Mouse (Mus musculus) forebrain, postnatal 0 days (tissue): ENCODE data around the gene Gng10. TPM values are rescaled to one million over a fixed set of nuclear protein-coding genes. Genes with fewer than 3 reads are reported as not detected.

Experiments used
- ATAC-seq: fragments of 200-750 bp; cut with Nextera tagmentation; 2 replicates; pipeline ENCODE4 v1.8.0; 2017; ENCODE audit warnings: mild to moderate bottlenecking, moderate library complexity
- DNase-seq: peaks from one replicate; pipeline ENCODE4 v3.0.0-alpha.2; 2015
- H3K27ac ChIP-seq: fragments of 300-500 bp; sonication (generic); 2 replicates; pipeline ENCODE4 v1.5.1; 2014; ENCODE audit warnings: low read depth, mild to moderate bottlenecking, antibody characterized with exemption, low read length, moderate library complexity, mixed read lengths
- H3K27me3 ChIP-seq: fragments of 300-500 bp; sonication (generic); 2 replicates; pipeline ENCODE4 v1.6.1; 2014; ENCODE audit warnings: mild to moderate bottlenecking, low read length, mixed read lengths; ENCODE audit not compliant: insufficient read depth
- H3K36me3 ChIP-seq: fragments of 300-500 bp; sonication (generic); 2 replicates; pipeline ENCODE4 v1.6.1; 2014; ENCODE audit warnings: mild to moderate bottlenecking, moderate library complexity; ENCODE audit not compliant: insufficient read depth
- H3K4me1 ChIP-seq: fragments of 300-500 bp; sonication (generic); 2 replicates; pipeline ENCODE4 v1.6.1; 2014; ENCODE audit warnings: antibody characterized with exemption; ENCODE audit not compliant: insufficient read depth
- H3K4me2 ChIP-seq: fragments of 300-500 bp; sonication (generic); 2 replicates; pipeline ENCODE4 v1.6.1; 2014; ENCODE audit warnings: low read depth, mild to moderate bottlenecking, moderate library complexity
- H3K4me3 ChIP-seq: fragments of 300-500 bp; sonication (generic); 2 replicates; pipeline ENCODE4 v1.5.1; 2014; ENCODE audit warnings: low read depth, low read length, mixed read lengths
- H3K9ac ChIP-seq: fragments of 300-500 bp; sonication (generic); 2 replicates; pipeline ENCODE4 v1.6.1; 2014; ENCODE audit warnings: mild to moderate bottlenecking
- H3K9me3 ChIP-seq: fragments of 300-500 bp; sonication (generic); 2 replicates; pipeline ENCODE4 v1.6.1; 2016; ENCODE audit warnings: low read length
- CTCF ChIP-seq: sonication (generic); IDR thresholded peaks from 2 replicates; pipeline ENCODE4 v1.5.1; 2016; ENCODE audit warnings: antibody characterized with exemption, control low read depth, low read depth
- WGBS: fragments of 180-500 bp; shearing (Covaris S2); extraction: QIAGEN DNeasy Blood & Tissue Kit; methylation state at CpG from one replicate; pipeline ENCODE4 v1.1.7; 2014; 5-methylcytosine and 5-hydroxymethylcytosine counted together
- polyA plus RNA-seq: library from polyadenylated mRNA; unstranded; fragments of >200 nt; fragmentation: Nextera tagmentation; extraction: Ambion mirVana; gene quantifications from 2 replicates; pipeline ENCODE4 v1.2.1, GENCODE M21; 2015
- total RNA-seq: library from RNA; depleted of rRNA; stranded (reverse); fragments of >200 nt; gene quantifications from 2 replicates; pipeline ENCODE4 v1.2.3, GENCODE M21; 2014

Gng10 gene
- total and polyA plus RNA-seq, 2 experiments from 2014 or later = 158 to 315 TPM

DNA sequence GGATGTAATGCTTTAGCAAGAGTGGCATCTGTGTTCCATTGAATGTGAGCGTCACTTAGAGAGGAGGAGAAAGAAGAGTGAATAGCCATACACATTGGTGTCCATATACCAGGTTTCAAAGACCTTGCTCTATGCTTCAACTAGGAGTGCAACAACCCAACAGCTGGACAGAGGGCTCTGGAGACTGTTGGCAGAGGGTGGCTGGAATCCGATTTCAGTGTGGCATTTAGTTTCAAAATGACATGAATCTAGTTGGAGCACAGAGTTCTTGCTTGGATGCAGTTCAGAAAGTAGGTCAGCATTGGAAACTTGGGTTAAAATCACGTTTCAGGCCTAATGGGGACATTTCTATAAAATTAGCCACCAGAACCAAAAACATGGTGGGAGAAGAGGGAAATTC, 19.7 kb upstream of the Gng10 start:
- WGBS = 88% methylated on average over 3 of the region's 3 CpGs
- Histone ChIP-seq H3K36me3 (peaks cover 14% of the 10 kb centered on the region), H3K9me3 (no peaks in the 10 kb centered on the region), H3K27me3 (no peaks in the 10 kb centered on the region), H3K9ac (no peak overlapping the region), H3K4me2 (no peak overlapping the region), H3K27ac (no peak overlapping the region), H3K4me3 (no peak overlapping the region), H3K4me1 (no peaks in the 10 kb centered on the region)
- no peak for TF ChIP-seq CTCF
- DNase-seq (no peak), ATAC-seq (no peak)

DNA sequence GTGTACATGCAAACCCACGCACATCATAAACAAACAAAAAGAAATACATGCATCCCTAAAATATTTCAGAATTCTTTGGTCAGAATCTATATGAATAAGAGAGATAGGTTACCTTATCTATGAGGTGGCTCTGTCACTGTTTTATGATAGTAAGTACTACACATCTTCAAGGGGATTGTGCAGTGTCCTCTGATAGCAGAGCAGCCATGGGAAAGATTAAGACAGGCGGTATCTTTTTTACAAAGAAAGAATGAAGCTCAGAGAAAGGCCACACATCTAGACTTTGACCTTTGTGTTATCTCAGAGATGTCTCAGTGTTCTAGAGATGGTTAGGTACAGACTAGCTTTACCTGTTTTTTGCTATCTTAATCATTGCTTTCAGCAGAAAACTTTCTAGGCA, 18.0 kb upstream of the Gng10 start:
- Histone ChIP-seq H3K4me2 (no peak overlapping the region), H3K27ac (no peak overlapping the region), H3K9ac (no peak overlapping the region), H3K4me1 (no peaks in the 10 kb centered on the region), H3K27me3 (no peaks in the 10 kb centered on the region), H3K36me3 (peaks cover 21% of the 10 kb centered on the region), H3K4me3 (no peak overlapping the region), H3K9me3 (no peaks in the 10 kb centered on the region)
- ATAC-seq = no peak
- no peak for TF ChIP-seq CTCF
- DNase-seq = no peak
- WGBS = 91% methylated on average over 2 of the region's 2 CpGs

DNA sequence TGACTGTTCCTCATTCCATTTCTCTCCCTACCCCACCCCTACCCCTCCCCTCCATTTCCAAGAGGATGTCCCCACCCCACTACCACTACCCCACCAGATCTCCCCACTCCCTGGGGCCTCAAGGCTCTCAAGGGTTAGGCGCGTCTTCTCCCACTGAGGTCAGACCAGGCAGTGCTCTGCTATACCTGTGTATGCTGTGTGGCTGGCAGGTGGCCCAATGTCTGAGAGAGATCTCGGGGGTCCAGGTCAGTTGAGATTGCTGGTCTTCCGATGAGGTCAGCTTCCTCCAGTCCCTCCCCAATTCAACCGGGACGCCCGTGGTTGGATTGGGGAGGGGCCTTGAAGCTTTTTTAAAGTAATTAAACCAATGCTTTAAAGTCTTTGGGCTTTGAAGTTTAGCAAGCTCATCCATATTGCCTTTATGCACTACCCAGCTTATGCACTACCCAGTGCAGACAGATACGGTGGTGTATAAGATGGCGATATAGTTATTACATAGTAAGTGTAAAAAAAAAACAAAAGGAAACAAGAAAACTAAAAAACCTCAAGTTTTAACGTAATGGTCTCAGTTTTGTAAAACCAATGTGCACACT, 467 bp upstream of the Gng10 start:
- Histone ChIP-seq H3K27me3 (no peaks in the 10 kb centered on the region), H3K4me1 (peaks cover 9% of the 10 kb centered on the region; the same call in 1 of the 2 replicates), H3K9me3 (no peaks in the 10 kb centered on the region), H3K27ac (peak overlapping the region; percentile 95), H3K36me3 (peaks cover 4% of the 10 kb centered on the region; the same call in 1 of the 2 replicates), H3K9ac (peak overlapping the region; percentile 91), H3K4me2 (peak overlapping the region; percentile 57), H3K4me3 (peak overlapping the region; percentile 79)
- DNase-seq = no peak
- peak; percentile 39 for ATAC-seq
- WGBS = 64% methylated on average over 10 of the region's 10 CpGs
- TF ChIP-seq CTCF = no peak

DNA sequence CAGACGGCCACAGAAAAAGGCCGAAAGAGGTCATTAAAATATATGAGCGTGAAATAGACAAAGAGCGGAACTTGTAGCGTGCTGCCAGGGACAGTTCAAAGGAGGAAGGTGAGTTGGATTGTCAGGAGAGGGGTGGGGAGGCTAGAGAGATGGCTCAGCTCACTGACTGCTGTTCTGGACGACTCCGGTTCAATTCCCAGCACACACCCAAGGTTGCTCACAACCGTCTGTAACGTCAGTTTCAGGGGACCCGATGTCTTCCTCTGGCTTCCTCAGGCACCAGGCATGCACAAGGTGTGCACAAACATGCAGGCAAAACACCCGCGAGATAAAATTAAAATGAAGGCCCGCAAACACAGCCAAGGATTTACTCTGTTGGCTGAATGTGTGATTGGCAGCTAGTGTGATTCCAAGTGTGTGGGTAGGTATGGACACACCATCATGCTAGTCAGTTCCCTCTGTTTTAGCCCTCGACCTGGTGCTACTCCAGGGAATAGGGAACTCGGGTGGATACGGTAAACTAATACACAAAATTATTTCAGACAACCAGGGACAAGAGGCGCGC, 980 bp downstream of the Gng10 start:
- H3K36me3 ChIP-seq = peaks cover 19% of the 10 kb centered on the region; the same call in 1 of the 2 replicates
- H3K4me2 ChIP-seq = peak overlapping the region; percentile 57
- H3K9ac ChIP-seq = peak overlapping the region; percentile 91
- peak overlapping the region; percentile 79 for H3K4me3 ChIP-seq
- H3K27ac ChIP-seq = peak overlapping the region; percentile 95
- DNase-seq = no peak
- 50% methylated on average over 18 of the region's 18 CpGs for WGBS
- H3K4me1 ChIP-seq = peaks cover 9% of the 10 kb centered on the region; the same call in 1 of the 2 replicates
- peak; percentile 14 for ATAC-seq
- no peaks in the 10 kb centered on the region for H3K9me3 ChIP-seq
- H3K27me3 ChIP-seq = no peaks in the 10 kb centered on the region
- no peak for TF ChIP-seq CTCF

DNA sequence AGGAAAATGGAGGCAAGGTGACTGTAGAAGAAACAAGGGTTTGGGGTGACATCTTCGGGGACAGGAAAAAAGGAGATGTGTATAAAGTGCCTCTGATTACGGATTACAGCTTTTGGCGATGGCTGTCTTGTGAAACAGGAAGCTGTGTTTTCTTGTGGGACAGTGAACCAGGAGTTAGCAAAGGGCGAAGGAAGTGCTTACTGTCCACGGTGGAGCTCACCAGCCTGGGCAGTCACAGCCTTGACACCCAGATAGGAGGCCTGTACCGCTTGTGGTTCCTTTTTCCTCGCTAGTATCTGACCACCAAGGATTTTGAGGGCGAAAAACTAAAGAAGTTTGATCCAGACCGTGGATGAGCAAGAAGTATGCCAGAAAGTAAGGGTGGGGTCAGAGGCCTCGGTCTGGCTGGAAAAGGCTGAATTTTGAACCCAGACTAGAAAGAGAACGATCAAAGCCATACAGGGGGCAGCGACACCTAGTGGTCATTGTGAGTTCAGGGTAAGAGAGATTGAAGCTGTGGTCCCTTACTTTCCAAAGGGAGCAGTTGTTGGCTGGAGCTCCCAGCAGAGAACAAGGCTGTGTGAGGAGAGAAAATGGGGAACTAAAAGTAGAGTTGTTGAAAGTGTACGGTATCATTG, 1.7 kb downstream of the Gng10 start:
- no peaks in the 10 kb centered on the region for H3K9me3 ChIP-seq
- no peaks in the 10 kb centered on the region for H3K27me3 ChIP-seq
- peak overlapping the region; percentile 57 for H3K4me2 ChIP-seq
- no peak overlapping the region for H3K27ac ChIP-seq
- ATAC-seq (no peak; the same call in 1 of the 2 replicates), DNase-seq (peak; percentile 71)
- H3K4me1 ChIP-seq = peaks cover 9% of the 10 kb centered on the region; the same call in 1 of the 2 replicates
- 49% methylated on average over 13 of the region's 13 CpGs for WGBS
- peak; percentile 75 for TF ChIP-seq CTCF
- H3K9ac ChIP-seq = no peak overlapping the region
- H3K4me3 ChIP-seq = no peak overlapping the region
- peaks cover 21% of the 10 kb centered on the region; the same call in 1 of the 2 replicates for H3K36me3 ChIP-seq

DNA sequence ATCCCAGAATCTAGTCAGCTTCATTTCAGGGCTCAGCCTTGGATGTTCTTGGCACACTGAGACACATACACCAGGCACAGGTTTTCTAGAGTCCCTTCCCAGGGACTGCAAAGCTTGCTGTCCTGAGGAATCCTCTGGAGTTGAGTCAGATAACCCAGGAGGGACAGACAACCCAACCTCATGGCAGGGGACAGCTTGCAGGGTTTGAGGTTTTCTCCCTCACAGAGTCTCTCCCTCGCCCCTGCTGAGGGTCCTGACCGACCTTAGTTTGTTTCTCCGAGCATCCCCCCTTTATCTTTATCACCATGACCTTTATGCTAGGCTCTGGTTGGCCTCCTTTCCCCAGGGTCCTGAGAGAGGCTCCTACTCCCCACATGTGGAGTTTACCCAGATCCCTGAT, 2.6 kb downstream of the Gng10 start:
- H3K27me3 ChIP-seq = no peaks in the 10 kb centered on the region
- H3K27ac ChIP-seq = no peak overlapping the region
- DNase-seq (no peak), ATAC-seq (no peak)
- H3K4me3 ChIP-seq = no peak overlapping the region
- no peaks in the 10 kb centered on the region for H3K9me3 ChIP-seq
- WGBS = 86% methylated on average over 3 of the region's 3 CpGs
- no peak overlapping the region for H3K4me2 ChIP-seq
- no peak overlapping the region for H3K9ac ChIP-seq
- H3K4me1 ChIP-seq = peaks cover 9% of the 10 kb centered on the region; the same call in 1 of the 2 replicates
- H3K36me3 ChIP-seq = peaks cover 21% of the 10 kb centered on the region; the same call in 1 of the 2 replicates
- TF ChIP-seq CTCF = no peak
